Mouse (Mus musculus) cortical plate, adult 2 months (tissue): ENCODE measurements at regions not wholly inside any gene's neighbourhood (a gene's known extent, or its start where the extent isn't known, plus 50 kb on each side); places are given as distances from the start of the nearest gene placed in this dataset.

ENCODE experiments used
- H3K27ac ChIP-seq: fragments of 200-500 bp; 2 replicates; pipeline ENCODE4 v1.5.1; 2012; ENCODE audit warnings: low read length, control low read depth, inconsistent platforms; ENCODE audit not compliant: insufficient read depth
- H3K4me1 ChIP-seq: fragments of 200-500 bp; 2 replicates; pipeline ENCODE4 v1.6.1; 2011; ENCODE audit warnings: low read length; ENCODE audit not compliant: control insufficient read depth, insufficient read depth
- H3K4me3 ChIP-seq: fragments of 200-500 bp; 2 replicates; pipeline ENCODE4 v1.5.1; 2011; ENCODE audit warnings: mild to moderate bottlenecking, low read length, control low read depth; ENCODE audit not compliant: insufficient read depth
- CTCF ChIP-seq: fragments of 200-500 bp; IDR thresholded peaks from 2 replicates; pipeline ENCODE4 v1.5.1; 2011; ENCODE audit warnings: mild to moderate bottlenecking, control low read depth, low read length; ENCODE audit not compliant: insufficient read depth; ENCODE audit errors: extremely low read depth
- POLR2A ChIP-seq: fragments of 200-500 bp; IDR thresholded peaks from 2 replicates; pipeline ENCODE4 v1.6.1; 2011; ENCODE audit warnings: mild to moderate bottlenecking, low read length, control low read depth; ENCODE audit not compliant: insufficient read depth; ENCODE audit errors: extremely low read depth

- Histone ChIP-seq H3K4me1 (no peaks in the 10 kb centered on the region), H3K27ac (no peak overlapping the region), H3K4me3 (no peak overlapping the region)
- TF ChIP-seq CTCF (no peak), POLR2A (no peak)
These were observed 217.2 kb downstream of the Gm21750 start for GRCm38 (mm10) chr14:73878267-73878666.

DNA sequence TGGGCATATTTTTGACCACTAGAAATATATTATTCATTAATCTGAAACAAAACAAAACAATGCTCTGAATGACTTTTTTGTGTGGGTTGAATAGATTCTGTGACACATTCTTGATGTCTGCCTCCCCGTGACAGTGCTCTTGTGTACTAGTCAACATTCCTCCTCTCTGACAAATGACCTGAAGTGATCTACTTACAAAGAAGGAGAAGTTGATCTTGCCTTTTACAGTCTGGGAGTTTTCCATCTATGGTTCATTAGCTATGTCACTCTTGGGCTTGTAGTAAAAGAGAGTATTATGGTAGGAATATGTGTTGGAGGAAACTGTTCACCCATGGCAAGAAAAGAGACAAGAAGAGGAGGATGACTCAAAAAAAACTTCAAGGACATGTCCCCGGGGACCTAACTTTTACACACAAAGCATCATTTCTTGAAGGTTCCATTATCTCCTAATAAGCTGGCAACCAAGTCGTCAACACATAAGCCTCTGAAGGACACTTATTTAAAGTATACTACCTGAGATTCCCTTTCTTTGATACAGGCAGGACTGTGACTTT lies 217.9 kb downstream of the Gm21750 start:
- Histone ChIP-seq H3K4me3 (no peak overlapping the region), H3K27ac (no peak overlapping the region)

DNA sequence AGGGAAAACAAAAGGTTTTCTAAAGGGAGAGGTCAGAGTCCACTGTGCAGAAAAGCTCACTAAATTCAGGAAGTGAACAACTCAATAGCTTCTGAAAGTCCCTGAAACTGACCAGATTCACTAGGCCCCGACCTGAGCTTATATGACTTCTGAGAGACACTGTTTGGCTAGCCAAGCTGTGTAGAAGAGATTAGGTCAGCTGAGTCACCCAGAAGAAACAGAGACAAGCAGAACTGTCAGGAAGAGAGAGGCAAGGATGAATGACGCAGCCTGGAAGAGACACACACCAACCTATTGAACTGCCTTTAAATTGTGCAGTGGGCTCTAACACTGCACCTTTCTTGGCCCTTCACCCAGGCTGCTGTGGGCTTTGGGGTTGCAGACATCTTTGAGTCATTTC lies 230.4 kb downstream of the Gm21750 start:
- Histone ChIP-seq H3K4me3 (no peak overlapping the region), H3K27ac (no peak overlapping the region)
- TF ChIP-seq POLR2A (no peak), CTCF (no peak)

More for the DNA sequence above, 217.9 kb downstream of the Gm21750 start:
- no peak for TF ChIP-seq POLR2A
- TF ChIP-seq CTCF, result no peak
- no peaks in the 10 kb centered on the region for H3K4me1 ChIP-seq

GRCm38 (mm10) chr14:73894844-73895243 lies 233.8 kb downstream of the Gm21750 start:
- H3K4me1 ChIP-seq, result no peaks in the 10 kb centered on the region
- no peak overlapping the region for H3K27ac ChIP-seq
- H3K4me3 ChIP-seq, result no peak overlapping the region
- TF ChIP-seq CTCF (no peak), POLR2A (no peak)

More for the DNA sequence above, 230.4 kb downstream of the Gm21750 start:
- no peaks in the 10 kb centered on the region for H3K4me1 ChIP-seq

DNA sequence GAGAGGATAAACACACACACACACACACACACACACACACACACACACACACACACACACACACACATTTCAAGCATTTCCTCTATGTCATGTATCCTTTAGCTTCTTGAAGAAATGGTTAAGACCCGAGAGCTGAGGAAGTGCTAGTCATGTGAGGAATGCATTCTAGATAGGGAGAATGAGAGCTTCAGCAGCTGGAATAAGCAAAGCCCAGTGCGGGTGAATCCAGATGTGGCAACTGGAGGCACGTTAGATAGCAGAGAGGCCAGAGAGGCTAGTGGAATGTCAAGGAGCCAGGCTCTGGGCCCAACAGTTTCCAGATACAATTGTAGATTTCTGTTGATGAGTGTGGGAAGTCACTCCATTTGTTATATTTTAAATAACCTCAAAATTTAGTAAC lies 234.2 kb downstream of the Gm21750 start:
- no peaks in the 10 kb centered on the region for H3K4me1 ChIP-seq
- no peak overlapping the region for H3K27ac ChIP-seq
- TF ChIP-seq POLR2A (no peak), CTCF (no peak)
- H3K4me3 ChIP-seq, result no peak overlapping the region

GRCm38 (mm10) chr14:73899078-73899477 lies 238.1 kb downstream of the Gm21750 start:
- Histone ChIP-seq H3K4me1 (no peaks in the 10 kb centered on the region), H3K27ac (no peak overlapping the region), H3K4me3 (no peak overlapping the region)
- TF ChIP-seq CTCF (no peak), POLR2A (no peak)

DNA sequence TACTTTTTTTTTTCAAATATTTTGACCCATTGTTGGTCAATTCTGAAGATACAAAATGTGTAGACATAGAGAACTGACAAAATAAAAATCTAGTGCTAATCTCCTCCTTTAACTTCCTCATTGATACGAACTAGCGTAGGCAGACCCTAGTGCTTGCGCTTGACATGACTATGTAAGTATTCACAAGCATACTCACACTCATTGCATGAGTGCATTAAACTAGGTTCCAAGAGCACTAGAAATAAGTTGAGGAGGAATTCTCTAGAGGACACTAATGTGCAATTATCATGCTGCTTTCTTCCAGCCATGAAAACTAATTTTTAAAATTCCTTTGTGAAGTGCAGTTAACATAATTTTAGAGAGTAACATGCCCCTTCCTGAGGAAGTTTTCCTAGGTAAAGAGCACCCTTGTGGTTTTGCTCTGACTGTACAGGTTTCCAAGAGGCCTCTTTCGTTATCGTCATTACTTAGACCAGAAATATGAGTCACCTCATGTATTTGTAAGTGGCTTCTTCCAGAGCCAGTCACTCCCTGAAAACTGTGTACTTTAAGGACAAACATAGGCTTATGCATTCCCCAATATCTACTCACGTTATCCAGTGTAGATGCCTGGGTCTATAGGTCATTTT lies 241.2 kb downstream of the Gm21750 start:
- Histone ChIP-seq H3K27ac (no peak overlapping the region), H3K4me3 (no peak overlapping the region), H3K4me1 (no peaks in the 10 kb centered on the region)
- TF ChIP-seq POLR2A (no peak), CTCF (no peak)

DNA sequence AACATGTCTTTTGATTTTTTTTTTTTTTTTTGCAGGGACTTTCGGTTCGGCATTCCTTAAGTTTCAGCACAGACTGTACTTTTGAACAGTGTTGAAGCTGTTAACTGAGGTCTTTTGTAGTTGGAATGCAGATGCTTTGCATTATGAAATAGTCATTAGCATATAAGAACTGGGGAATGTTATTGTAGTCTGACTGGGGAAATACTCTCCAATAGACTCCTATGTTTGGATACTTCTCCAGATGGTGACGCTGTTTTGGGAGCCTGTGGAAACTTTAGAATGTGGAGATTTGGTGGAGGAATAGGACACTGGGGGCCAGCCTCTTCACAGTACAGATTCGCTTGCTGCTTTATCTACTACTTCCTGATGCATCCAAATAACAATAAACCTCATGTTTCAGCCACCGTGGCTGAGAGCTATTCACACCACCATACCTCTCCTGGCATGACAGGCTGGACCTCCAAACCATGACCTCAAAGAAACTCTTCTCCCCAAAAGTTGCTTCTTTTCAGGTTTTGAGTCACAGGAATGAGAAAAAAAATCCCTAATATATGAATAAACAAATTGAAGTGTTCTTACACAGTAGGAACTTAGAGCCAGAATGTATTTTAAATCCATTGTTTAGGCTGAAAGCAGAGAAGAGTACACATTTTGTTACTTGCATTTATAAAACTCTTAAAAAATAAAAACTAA lies 252.9 kb downstream of the Gm21750 start:
- Histone ChIP-seq H3K4me3 (no peak overlapping the region), H3K4me1 (peaks cover 2% of the 10 kb centered on the region; the same call in 1 of the 2 replicates), H3K27ac (no peak overlapping the region)
- TF ChIP-seq CTCF, result no peak
- TF ChIP-seq POLR2A, result no peak

DNA sequence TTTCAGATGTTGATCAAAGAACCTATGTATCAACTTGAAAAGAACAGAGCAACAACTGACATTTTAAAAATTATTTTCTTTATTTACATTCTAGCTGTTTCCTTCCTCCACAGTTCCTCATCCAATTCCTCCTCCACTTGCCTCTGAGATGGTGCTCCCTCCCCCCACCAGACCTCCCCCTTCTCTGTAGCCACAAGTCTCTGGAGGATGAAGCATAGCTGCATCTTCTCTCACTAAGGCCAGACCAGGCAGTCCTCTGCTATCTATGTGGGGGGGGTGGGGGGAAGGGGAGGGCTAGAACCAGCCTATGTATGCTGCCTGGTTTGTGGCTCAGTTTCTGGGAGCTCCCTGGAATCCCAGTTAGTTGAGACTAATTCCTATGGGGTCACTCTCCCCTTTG lies 255.0 kb downstream of the Gm21750 start:
- peaks cover 2% of the 10 kb centered on the region; the same call in 1 of the 2 replicates for H3K4me1 ChIP-seq
- H3K27ac ChIP-seq, result no peak overlapping the region
- TF ChIP-seq POLR2A (no peak), CTCF (no peak)
- H3K4me3 ChIP-seq, result no peak overlapping the region

DNA sequence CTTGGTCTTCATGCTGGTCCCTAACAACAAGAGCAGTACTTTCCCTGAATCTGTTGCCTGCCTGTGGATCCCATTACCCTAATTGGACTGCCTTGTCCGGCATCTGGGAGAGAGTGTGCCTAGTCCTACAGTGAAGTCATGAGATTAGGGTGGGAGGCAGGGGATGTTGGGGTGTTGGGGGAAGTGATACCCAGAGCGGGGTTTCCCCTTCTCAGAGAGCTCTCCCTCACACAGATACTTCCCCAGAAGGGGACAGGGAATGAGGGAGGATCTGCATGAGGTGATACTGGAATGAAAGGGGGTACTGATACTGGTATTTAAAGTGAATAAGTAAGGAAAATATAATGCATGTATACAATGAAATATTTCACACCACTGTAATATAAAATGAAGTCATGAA lies 270.1 kb downstream of the Gm21750 start:
- no peak for TF ChIP-seq CTCF
- no peak for TF ChIP-seq POLR2A
- H3K4me1 ChIP-seq, result no peaks in the 10 kb centered on the region
- H3K4me3 ChIP-seq, result no peak overlapping the region
- H3K27ac ChIP-seq, result no peak overlapping the region
